Mouse (Mus musculus): ENCODE results near the gene 6030408B16Rik.

DNA sequence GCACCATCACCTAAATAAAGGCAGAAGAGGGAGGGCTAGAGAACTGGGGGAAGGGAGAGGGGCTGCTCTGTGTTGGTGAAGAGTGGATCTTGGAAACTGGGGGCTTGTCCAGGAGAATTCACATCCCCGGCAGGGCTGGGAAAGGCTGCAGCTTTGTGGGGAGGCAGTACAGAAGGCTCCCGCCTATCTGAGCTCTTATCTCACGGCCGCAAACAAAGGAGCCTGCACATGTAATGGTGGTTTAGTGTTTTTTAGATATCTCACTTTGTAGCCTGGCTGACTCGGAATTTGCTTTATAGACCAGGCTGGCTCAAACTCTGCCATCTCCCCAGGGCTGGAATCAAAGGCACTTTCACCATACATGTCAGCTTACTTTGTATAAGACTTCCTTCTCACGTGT, 7.1 kb downstream of the 6030408B16Rik start:
- TF ChIP-seq CTCF (conservative IDR thresholded peaks at IDR 0.05; ENCODE audit: low read length), result no peak
- no peak for TF ChIP-seq POU5F1 (IDR thresholded peaks at IDR 0.05; ENCODE audit: borderline replicate concordance, low read length)

Measured in E14TG2a.4 (cell line).